Mouse (Mus musculus): Measurements from ENCODE around the gene Exph5. TPM values are rescaled to one million over a fixed set of nuclear protein-coding genes. Genes with fewer than 3 reads are reported as not detected.

The Exph5 gene
- polyA plus RNA-seq (2015; fragmentation: Nextera tagmentation; extraction: Ambion mirVana): 0.16 and 0.24 TPM in 2 replicates

- Histone ChIP-seq H3K36me3 (no peaks in the 10 kb centered on the region), H3K9ac (no peak within 1 kb of the TSS), H3K4me3 (replicated peaks) (peak within 1 kb of the TSS; percentile 20), H3K4me2 (peak within 1 kb of the TSS; percentile 53), H3K4me1 (replicated peaks) (no peaks in the 10 kb centered on the region), H3K27ac (no peak within 1 kb of the TSS), H3K9me3 (replicated peaks) (no peaks in the 10 kb centered on the region), H3K27me3 (peaks cover 9% of the 10 kb centered on the region; the same call in 1 of the 2 replicates)
- no peak for DNase-seq
- under 1% methylated on average over 11 of the region's 11 CpGs for WGBS (ENCODE audit: insufficient replicate concordance)
- peak; percentile 51; the same call in 1 of the 2 replicates for ATAC-seq (ENCODE audit: low read depth)
These were observed at the start of gene Exph5 for GRCm38 (mm10) chr9:53301269-53301720. Gene Exph5 (plus strand): TSS chr9:53301670.

GRCm38 (mm10) chr9:53254368-53254767, 47.1 kb upstream of the Exph5 start:
- H3K36me3 ChIP-seq: no peaks in the 10 kb centered on the region
- H3K27me3 ChIP-seq: 0 out of 2 replicates have a peak, but pooled peaks cover 3% of the 10 kb centered on the region
- H3K4me3 ChIP-seq (replicated peaks): no peak overlapping the region
- H3K4me2 ChIP-seq: no peak overlapping the region
- H3K9me3 ChIP-seq (replicated peaks): no peaks in the 10 kb centered on the region
- DNase-seq (peak; percentile 27), ATAC-seq (ENCODE audit: low read depth) (no peak)
- H3K27ac ChIP-seq: no peak overlapping the region
- 4% methylated on average over 4 of the region's 4 CpGs for WGBS (ENCODE audit: insufficient replicate concordance)
- no peak overlapping the region for H3K9ac ChIP-seq
- no peaks in the 10 kb centered on the region for H3K4me1 ChIP-seq (replicated peaks)

- Histone ChIP-seq H3K4me3 (replicated peaks) (no peak overlapping the region), H3K9me3 (replicated peaks) (no peaks in the 10 kb centered on the region), H3K9ac (no peak overlapping the region), H3K4me1 (replicated peaks) (no peaks in the 10 kb centered on the region), H3K27ac (no peak overlapping the region), H3K36me3 (no peaks in the 10 kb centered on the region), H3K4me2 (no peak overlapping the region), H3K27me3 (0 out of 2 replicates have a peak, but pooled peaks cover 3% of the 10 kb centered on the region)
- DNase-seq: no peak
- no peak for ATAC-seq (ENCODE audit: low read depth)
- 53% methylated on average over 4 of the region's 4 CpGs for WGBS (ENCODE audit: insufficient replicate concordance)
These were observed 44.7 kb upstream of the Exph5 start for GRCm38 (mm10) chr9:53256690-53257305.

GRCm38 (mm10) chr9:53257772-53258171, 43.7 kb upstream of the Exph5 start:
- Histone ChIP-seq H3K27ac (no peak overlapping the region), H3K36me3 (no peaks in the 10 kb centered on the region), H3K27me3 (0 out of 2 replicates have a peak, but pooled peaks cover 3% of the 10 kb centered on the region), H3K9ac (no peak overlapping the region), H3K4me2 (no peak overlapping the region), H3K4me3 (replicated peaks) (no peak overlapping the region), H3K4me1 (replicated peaks) (no peaks in the 10 kb centered on the region), H3K9me3 (replicated peaks) (no peaks in the 10 kb centered on the region)
- DNase-seq: no peak
- 22% methylated on average over 3 of the region's 3 CpGs for WGBS (ENCODE audit: insufficient replicate concordance)
- no peak for ATAC-seq (ENCODE audit: low read depth)

- no peaks in the 10 kb centered on the region for H3K36me3 ChIP-seq
- H3K4me2 ChIP-seq: no peak overlapping the region
These were observed 43.3 kb upstream of the Exph5 start for GRCm38 (mm10) chr9:53258199-53258598.

GRCm38 (mm10) chr9:53264387-53264786, 37.1 kb upstream of the Exph5 start:
- H3K9me3 ChIP-seq (replicated peaks): no peaks in the 10 kb centered on the region
- WGBS (ENCODE audit: insufficient replicate concordance): 56% methylated on average over 4 of the region's 4 CpGs
- H3K27ac ChIP-seq: no peak overlapping the region
- H3K4me1 ChIP-seq (replicated peaks): no peaks in the 10 kb centered on the region
- no peak for DNase-seq
- H3K36me3 ChIP-seq: no peaks in the 10 kb centered on the region
- no peak overlapping the region for H3K4me3 ChIP-seq (replicated peaks)
- no peaks in the 10 kb centered on the region for H3K27me3 ChIP-seq
- H3K4me2 ChIP-seq: no peak overlapping the region
- H3K9ac ChIP-seq: no peak overlapping the region
- ATAC-seq (ENCODE audit: low read depth): no peak

More at GRCm38 (mm10) chr9:53258199-53258598, 43.3 kb upstream of the Exph5 start:
- H3K9me3 ChIP-seq (replicated peaks): no peaks in the 10 kb centered on the region
- no peak for ATAC-seq (ENCODE audit: low read depth)
- H3K9ac ChIP-seq: no peak overlapping the region
- H3K27ac ChIP-seq: no peak overlapping the region
- 39% methylated on average over 6 of the region's 6 CpGs for WGBS (ENCODE audit: insufficient replicate concordance)
- H3K4me1 ChIP-seq (replicated peaks): no peaks in the 10 kb centered on the region
- 0 out of 2 replicates have a peak, but pooled peaks cover 3% of the 10 kb centered on the region for H3K27me3 ChIP-seq
- no peak overlapping the region for H3K4me3 ChIP-seq (replicated peaks)
- DNase-seq: no peak

GRCm38 (mm10) chr9:53265589-53265988, 35.9 kb upstream of the Exph5 start:
- ATAC-seq (ENCODE audit: low read depth) (no peak), DNase-seq (no peak)
- H3K27me3 ChIP-seq: no peaks in the 10 kb centered on the region
- H3K27ac ChIP-seq: no peak overlapping the region
- WGBS (ENCODE audit: insufficient replicate concordance): 72% methylated on average over 2 of the region's 2 CpGs
- H3K4me2 ChIP-seq: no peak overlapping the region
- H3K4me3 ChIP-seq (replicated peaks): no peak overlapping the region
- no peaks in the 10 kb centered on the region for H3K9me3 ChIP-seq (replicated peaks)
- H3K36me3 ChIP-seq: no peaks in the 10 kb centered on the region
- H3K4me1 ChIP-seq (replicated peaks): no peaks in the 10 kb centered on the region
- H3K9ac ChIP-seq: no peak overlapping the region

GRCm38 (mm10) chr9:53268036-53268435, 33.4 kb upstream of the Exph5 start:
- ATAC-seq (ENCODE audit: low read depth) (no peak), DNase-seq (no peak)
- no peak overlapping the region for H3K9ac ChIP-seq
- no peak overlapping the region for H3K4me3 ChIP-seq (replicated peaks)
- no peaks in the 10 kb centered on the region for H3K36me3 ChIP-seq
- no peaks in the 10 kb centered on the region for H3K27me3 ChIP-seq
- WGBS (ENCODE audit: insufficient replicate concordance): 46% methylated on average over 5 of the region's 5 CpGs
- no peak overlapping the region for H3K4me2 ChIP-seq
- H3K27ac ChIP-seq: no peak overlapping the region
- H3K9me3 ChIP-seq (replicated peaks): no peaks in the 10 kb centered on the region
- no peaks in the 10 kb centered on the region for H3K4me1 ChIP-seq (replicated peaks)

GRCm38 (mm10) chr9:53268731-53269465, 32.6 kb upstream of the Exph5 start:
- H3K4me2 ChIP-seq: no peak overlapping the region
- no peak for DNase-seq
- no peaks in the 10 kb centered on the region for H3K36me3 ChIP-seq
- H3K4me3 ChIP-seq (replicated peaks): no peak overlapping the region
- no peak for ATAC-seq (ENCODE audit: low read depth)
- no peaks in the 10 kb centered on the region for H3K4me1 ChIP-seq (replicated peaks)
- WGBS (ENCODE audit: insufficient replicate concordance): 72% methylated on average over 5 of the region's 5 CpGs
- H3K9ac ChIP-seq: no peak overlapping the region
- H3K27me3 ChIP-seq: no peaks in the 10 kb centered on the region
- no peak overlapping the region for H3K27ac ChIP-seq
- H3K9me3 ChIP-seq (replicated peaks): no peaks in the 10 kb centered on the region

GRCm38 (mm10) chr9:53269466-53269755, 32.1 kb upstream of the Exph5 start:
- no peaks in the 10 kb centered on the region for H3K4me1 ChIP-seq (replicated peaks)
- H3K27ac ChIP-seq: no peak overlapping the region
- H3K9ac ChIP-seq: no peak overlapping the region
- H3K4me3 ChIP-seq (replicated peaks): no peak overlapping the region
- H3K27me3 ChIP-seq: no peaks in the 10 kb centered on the region
- 77% methylated on average over 5 of the region's 5 CpGs for WGBS (ENCODE audit: insufficient replicate concordance)
- no peak overlapping the region for H3K4me2 ChIP-seq
- H3K9me3 ChIP-seq (replicated peaks): no peaks in the 10 kb centered on the region
- ATAC-seq (ENCODE audit: low read depth) (no peak), DNase-seq (no peak)
- no peaks in the 10 kb centered on the region for H3K36me3 ChIP-seq

GRCm38 (mm10) chr9:53271281-53272022, 30.0 kb upstream of the Exph5 start:
- no peaks in the 10 kb centered on the region for H3K36me3 ChIP-seq
- ATAC-seq (ENCODE audit: low read depth): no peak
- H3K4me3 ChIP-seq (replicated peaks): no peak overlapping the region
- no peak overlapping the region for H3K9ac ChIP-seq
- no peak overlapping the region for H3K27ac ChIP-seq
- no peak for DNase-seq
- WGBS (ENCODE audit: insufficient replicate concordance): 48% methylated on average over 5 of the region's 5 CpGs
- H3K4me2 ChIP-seq: no peak overlapping the region
- H3K27me3 ChIP-seq: no peaks in the 10 kb centered on the region
- no peaks in the 10 kb centered on the region for H3K4me1 ChIP-seq (replicated peaks)
- H3K9me3 ChIP-seq (replicated peaks): no peaks in the 10 kb centered on the region

Data from liver, embryonic 13.5 days (tissue).